Mouse (Mus musculus): ENCODE data around the gene Atxn7l1.

Atxn7l1 gene

DNA sequence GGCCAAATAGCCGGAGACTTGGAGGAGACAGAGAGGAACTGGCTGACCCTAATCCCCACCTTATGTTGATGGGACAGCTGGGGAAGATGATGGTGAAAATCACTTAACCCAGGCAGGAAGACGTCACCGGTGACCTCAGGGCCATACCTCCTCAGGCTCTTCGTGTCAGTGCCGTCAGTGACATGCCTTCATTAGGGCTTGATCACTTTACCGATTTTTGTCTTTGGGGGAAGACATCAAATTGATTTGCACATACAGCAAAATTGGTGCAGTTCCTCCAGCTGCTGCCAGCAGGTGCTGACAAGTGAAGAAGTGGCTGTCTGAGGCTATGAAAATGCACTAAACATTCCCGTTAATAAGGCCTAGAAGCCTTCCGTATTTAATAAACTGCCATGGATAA is 103.9 kb downstream of the Atxn7l1 start:
- in situ Hi-C loops (cut with MboI; ENCODE audit: low pct_unique_long_range_greater_than_20kb in 1 of 2, low sequenced_read_pairs in 2 of 2, unreplicated experiment in 1 of 2), result no loop called here

DNA sequence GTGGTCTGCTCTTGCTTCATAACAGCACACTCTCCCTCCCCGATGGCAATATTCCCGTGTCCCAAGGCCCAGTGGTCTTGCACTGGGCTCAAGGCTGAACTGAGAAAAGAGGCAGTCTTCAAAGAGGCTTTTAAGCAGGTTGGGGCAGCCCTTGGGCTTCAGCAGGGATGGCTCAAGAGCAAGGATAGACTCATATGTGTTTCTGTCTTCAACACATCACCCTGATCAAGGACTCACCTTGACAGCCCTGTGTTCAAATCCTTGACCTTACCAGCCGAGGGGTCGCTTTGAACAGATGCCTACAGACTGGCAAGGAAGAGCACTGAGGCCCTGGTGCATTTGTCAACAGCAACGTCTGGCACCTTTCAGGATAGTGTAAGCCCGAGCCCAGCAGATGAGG is 105.1 kb downstream of the Atxn7l1 start:
- in situ Hi-C loops (cut with MboI; ENCODE audit: low pct_unique_long_range_greater_than_20kb in 1 of 2, low sequenced_read_pairs in 2 of 2, unreplicated experiment in 1 of 2), result no loop called here

DNA sequence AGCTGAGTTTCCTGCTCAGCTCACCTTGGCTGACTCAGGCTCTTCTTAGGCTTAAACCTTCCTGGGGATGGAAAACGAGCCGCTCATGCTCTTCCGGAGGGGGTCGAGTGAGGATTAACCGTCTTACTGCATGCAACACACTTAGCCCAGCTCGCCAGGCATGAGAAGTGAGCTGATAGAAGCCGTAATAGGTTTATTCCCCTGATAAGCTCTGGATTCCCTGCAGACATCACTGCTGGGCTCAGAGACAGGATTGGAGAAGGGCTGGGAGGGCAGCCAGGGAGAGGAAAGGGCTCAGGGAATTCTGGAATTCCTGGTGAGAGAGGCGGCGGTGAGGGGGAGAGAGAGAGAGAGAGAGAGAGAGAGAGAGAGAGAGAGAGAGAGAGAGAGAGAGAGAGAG is 105.7 kb downstream of the Atxn7l1 start:
- in situ Hi-C loops (cut with MboI; ENCODE audit: low pct_unique_long_range_greater_than_20kb in 1 of 2, low sequenced_read_pairs in 2 of 2, unreplicated experiment in 1 of 2), result no loop called here

DNA sequence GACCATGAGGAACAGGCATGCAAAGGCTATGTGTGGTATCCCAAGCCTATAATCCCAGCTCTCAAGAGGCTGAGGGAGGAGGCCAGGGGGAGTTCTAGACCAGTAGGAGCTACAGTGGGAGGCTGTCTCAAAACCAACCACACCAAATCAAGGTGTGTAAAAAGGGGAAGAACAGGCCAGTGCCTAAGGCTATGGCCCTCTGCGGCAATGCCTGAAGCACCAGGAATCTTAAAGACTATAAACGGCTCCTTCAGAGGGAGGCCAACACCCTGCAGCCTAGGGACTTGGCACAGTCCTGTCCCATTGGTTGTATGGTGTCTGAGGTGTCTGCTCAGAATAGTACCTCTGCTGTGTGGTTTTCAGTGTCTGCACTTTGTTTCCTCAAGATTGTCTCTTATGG is 107.8 kb downstream of the Atxn7l1 start:
- in situ Hi-C loops (cut with MboI; ENCODE audit: low pct_unique_long_range_greater_than_20kb in 1 of 2, low sequenced_read_pairs in 2 of 2, unreplicated experiment in 1 of 2), result no loop called here

DNA sequence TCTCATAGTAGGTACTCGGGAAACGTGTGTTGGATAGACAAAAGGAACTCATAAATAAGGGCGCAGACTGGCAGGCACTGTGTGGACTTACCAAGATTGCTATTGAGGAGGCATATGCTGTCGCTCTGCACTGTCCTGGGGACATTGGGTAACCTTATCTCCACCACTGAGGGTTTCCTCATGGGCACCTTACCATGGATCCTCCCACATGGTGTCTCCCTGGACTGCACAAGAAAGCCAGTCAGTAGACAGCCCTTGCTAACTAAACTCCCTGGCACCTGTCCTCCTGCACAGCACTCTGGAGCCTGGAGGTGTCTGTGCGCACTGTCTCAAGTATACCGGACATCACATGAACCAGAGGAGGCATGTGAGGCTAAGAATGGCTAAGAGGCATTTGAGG is 108.9 kb downstream of the Atxn7l1 start:
- in situ Hi-C loops (cut with MboI; ENCODE audit: low pct_unique_long_range_greater_than_20kb in 1 of 2, low sequenced_read_pairs in 2 of 2, unreplicated experiment in 1 of 2), result no loop called here

DNA sequence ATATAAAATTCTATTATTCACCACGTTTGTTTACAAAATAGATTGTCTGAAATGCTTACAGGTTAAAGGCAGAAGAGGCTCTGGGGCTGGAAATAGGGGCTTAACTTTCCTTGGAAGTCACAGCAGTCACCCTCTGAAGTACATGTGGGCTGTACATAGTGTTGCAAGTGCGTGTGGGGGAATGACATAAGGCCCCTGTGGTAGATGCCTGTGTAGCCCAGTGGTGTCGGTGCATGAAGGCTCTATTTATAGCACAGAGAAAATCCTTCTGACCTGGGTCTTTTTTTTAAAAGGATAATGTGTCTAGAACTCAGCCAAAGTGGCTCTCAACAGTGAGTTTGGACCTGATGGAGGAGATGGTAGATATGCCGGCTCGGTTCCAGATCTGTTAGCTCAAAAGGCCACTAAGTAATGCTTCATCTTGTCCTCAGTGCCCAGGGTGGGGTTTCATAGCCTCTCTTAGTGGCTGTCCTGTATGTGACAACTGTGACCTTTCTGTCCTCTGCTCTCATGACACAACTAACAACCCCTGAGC is 111.6 kb downstream of the Atxn7l1 start:
- in situ Hi-C loops (cut with MboI; ENCODE audit: low pct_unique_long_range_greater_than_20kb in 1 of 2, low sequenced_read_pairs in 2 of 2, unreplicated experiment in 1 of 2), result no loop called here

DNA sequence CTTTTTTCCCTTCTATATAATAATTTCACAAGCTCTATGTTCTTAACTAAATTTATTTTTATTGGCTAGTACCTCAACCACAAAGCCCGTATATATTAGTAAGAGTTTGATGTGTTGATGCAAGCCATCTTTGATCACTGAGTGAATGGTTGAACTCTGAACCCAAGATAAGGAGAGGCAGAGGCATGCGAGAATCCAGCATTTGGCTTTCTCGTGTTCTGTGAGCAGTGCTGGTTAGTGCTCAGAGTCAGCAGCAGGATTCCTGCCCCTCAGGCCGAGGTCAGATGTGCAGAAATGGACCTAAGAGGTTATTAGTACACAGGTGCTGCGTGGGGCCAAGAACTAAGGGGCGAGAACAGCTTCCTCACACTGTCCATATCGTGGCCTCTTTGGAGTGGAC is 113.1 kb downstream of the Atxn7l1 start:
- in situ Hi-C loops (cut with MboI; ENCODE audit: low pct_unique_long_range_greater_than_20kb in 1 of 2, low sequenced_read_pairs in 2 of 2, unreplicated experiment in 1 of 2), result loop anchor here in 1 of 2 experiments (10.0 kb wide), 1 partner anchor 346 kb away; no protein-coding TSS in a partner anchor

DNA sequence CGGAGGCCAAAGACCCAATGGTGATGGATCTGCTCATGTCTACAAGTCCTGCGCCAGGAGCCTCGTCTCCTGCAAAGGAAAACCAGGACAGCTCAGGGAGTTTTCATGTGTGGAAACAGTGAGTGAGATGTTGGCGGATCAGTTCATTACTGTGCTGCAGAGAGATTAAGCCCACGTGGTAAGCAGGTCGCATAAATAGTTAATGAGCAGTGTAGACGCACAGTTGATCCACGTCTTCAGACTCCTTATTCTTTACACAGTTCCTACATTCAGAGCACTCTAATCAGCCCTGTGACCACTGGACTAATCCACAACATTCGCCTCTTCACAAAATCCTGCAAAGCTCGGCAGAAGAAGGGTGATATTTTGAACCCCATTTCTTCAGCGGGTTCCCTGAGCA is 118.4 kb downstream of the Atxn7l1 start:
- in situ Hi-C loops (cut with MboI; ENCODE audit: low pct_unique_long_range_greater_than_20kb in 1 of 2, low sequenced_read_pairs in 2 of 2, unreplicated experiment in 1 of 2), result loop anchor here (5.0 to 10.0 kb wide), 3 partner anchors 229 to 351 kb away; no protein-coding TSS in a partner anchor

DNA sequence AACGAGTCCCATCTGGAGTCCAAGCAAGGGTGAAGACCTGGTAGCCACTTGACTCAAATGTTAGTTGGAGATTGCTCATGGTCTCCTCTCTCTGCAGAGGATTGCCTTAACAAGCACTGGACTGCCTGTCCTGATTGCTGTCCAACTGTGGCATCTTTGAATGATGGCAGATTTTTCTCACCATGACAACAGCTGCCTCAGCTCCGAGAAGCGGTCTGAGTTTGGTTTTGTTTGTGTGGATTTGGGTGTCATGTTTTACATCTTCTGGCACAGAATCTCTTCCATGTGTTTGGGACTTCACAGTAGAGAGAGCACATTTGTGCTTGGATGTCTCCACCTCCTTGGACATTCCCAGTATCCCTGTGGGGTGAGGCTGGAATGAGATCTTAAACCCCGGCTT is 120.5 kb downstream of the Atxn7l1 start:
- in situ Hi-C loops (cut with MboI; ENCODE audit: low pct_unique_long_range_greater_than_20kb in 1 of 2, low sequenced_read_pairs in 2 of 2, unreplicated experiment in 1 of 2), result loop anchor here (5.0 to 10.0 kb wide), 3 partner anchors 231 to 353 kb away; no protein-coding TSS in a partner anchor

DNA sequence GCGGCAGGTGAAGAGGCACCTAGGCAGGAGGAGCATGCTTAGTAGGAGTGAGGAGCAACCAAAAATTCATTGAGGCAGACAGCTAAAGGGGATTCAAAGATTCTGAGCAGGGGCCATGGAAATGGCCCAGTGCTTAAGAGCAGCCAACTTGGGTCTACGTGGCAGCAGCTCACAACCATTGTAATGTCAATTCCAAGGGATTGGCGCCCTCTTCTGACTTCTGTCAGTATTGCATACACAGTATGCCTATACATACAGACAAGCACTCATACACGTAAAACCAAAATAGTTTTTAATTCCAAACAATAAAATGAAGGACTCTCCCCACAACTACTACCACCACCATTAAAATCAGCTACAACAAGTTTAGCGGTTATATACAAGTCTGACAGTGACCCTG is 122.2 kb downstream of the Atxn7l1 start:
- in situ Hi-C loops (cut with MboI; ENCODE audit: low pct_unique_long_range_greater_than_20kb in 1 of 2, low sequenced_read_pairs in 2 of 2, unreplicated experiment in 1 of 2), result loop anchor here (5.0 to 10.0 kb wide), 3 partner anchors 232 to 355 kb away; no protein-coding TSS in a partner anchor

DNA sequence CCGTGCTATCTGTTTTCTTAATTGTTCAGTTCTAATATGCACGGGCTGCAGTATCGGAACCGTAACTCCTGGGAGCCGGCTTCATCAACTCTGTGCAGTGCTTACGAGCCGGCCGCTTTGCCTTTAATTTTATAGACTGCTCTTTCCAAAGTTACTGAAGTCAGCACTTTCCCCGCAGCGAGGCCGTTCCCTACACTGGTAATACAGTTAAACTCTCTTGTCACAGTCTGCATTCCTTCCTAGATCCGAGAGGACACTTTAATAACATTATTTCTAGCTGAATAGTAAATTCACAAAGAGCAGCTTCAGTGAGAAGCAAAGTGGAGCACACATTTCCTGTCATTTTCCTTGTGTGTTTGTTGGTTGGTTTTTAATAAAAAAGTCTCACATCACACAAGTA is 124.4 kb downstream of the Atxn7l1 start:
- in situ Hi-C loops (cut with MboI; ENCODE audit: low pct_unique_long_range_greater_than_20kb in 1 of 2, low sequenced_read_pairs in 2 of 2, unreplicated experiment in 1 of 2), result no loop called here

DNA sequence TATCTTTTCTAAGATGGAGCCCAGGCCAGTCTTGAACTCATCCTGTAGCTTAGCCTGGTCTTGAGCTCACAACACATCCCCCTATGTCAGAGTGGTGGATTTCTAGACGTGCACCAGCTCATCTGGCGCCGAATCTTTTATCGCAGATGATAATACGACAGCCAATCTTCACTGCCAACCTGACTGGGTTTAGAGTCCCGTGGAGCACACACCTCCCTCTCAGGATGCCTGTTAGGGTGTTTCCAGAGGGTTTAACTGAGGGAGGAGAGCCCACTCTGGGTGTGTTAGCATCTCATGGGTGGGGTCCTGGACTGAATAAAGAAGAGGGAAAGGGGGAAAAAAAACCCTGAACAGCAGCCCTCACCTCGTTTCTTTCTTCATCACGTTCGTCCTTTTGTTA is 124.9 kb downstream of the Atxn7l1 start:
- in situ Hi-C loops (cut with MboI; ENCODE audit: low pct_unique_long_range_greater_than_20kb in 1 of 2, low sequenced_read_pairs in 2 of 2, unreplicated experiment in 1 of 2), result no loop called here

DNA sequence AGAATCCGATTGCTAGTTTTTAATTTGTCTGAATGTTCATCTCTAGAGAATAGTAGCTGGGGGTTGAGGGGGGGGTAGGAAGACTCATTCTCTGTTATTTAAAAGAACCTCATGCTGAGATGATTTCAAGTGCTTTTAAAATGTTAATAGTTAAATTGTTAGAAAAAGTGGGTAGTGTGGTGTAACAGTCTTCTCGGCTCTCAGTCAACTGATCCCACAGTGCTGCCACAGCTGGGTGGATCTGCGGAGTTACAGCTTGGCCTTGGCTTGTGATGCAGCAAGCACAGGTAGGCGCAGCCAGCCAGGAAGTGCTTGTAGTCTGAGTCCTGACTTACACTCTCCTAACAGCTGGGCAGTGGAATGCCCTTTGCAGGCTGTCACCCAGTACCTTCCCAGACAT is 125.7 kb downstream of the Atxn7l1 start:
- in situ Hi-C loops (cut with MboI; ENCODE audit: low pct_unique_long_range_greater_than_20kb in 1 of 2, low sequenced_read_pairs in 2 of 2, unreplicated experiment in 1 of 2), result no loop called here

DNA sequence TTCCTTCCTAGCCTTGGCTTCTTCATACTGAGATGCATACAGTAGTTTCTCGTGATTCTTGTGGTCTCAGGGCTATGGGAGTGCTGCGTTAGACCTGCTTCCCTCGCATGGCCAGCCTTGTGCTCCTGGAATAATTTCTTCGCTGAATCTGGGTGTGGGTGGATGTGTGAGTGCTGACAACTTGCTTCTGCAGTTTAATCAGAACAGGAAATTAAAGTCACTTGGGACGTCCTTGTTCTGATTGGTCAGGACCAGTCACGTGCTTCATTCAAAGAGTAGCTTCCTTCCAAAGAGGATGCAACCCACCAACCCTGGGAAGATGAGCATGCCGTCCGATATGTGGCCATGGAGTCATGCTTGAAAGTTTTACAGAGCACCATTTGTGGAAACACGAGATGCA is 126.2 kb downstream of the Atxn7l1 start:
- in situ Hi-C loops (cut with MboI; ENCODE audit: low pct_unique_long_range_greater_than_20kb in 1 of 2, low sequenced_read_pairs in 2 of 2, unreplicated experiment in 1 of 2), result no loop called here

DNA sequence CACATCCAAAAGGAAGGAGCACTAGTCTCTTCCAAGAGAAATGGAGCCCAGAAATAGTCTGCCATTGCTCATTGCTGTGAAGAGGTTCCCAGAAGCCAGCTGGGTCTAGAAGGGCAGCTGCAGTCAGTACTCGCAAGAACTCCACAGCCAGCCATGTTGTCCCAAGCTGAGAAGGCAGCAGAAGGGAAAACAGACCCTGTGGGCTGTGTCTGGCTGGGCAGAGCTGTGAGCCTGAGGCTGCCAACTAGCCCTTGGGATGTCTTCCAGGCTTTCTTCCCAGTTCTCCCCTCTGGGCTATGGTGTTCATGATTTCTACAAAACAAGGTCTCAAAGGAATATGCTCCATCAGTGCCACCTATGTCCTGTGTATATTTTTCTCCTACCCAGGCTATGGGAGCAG is 128.5 kb downstream of the Atxn7l1 start:
- in situ Hi-C loops (cut with MboI; ENCODE audit: low pct_unique_long_range_greater_than_20kb in 1 of 2, low sequenced_read_pairs in 2 of 2, unreplicated experiment in 1 of 2), result no loop called here

DNA sequence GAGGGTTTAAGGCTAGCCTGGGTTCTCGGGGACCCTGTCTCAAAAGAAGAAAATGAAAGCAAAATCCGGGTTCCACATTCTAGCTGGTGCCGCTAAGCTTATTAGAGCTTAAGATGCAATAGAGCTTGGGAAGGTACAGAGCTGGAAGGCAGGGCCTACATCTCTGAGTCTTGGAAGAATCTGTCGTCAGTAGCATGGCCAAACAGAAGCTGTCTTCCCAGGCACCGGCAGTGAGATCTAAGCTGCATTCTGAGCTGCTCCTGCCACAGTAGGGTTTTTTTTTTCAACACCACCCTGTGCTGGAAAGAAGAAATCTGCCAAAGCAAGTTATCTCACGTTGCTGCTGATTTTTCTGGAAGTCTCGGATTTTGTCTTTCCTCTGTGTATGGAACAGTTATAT is 129.9 kb downstream of the Atxn7l1 start:
- in situ Hi-C loops (cut with MboI; ENCODE audit: low pct_unique_long_range_greater_than_20kb in 1 of 2, low sequenced_read_pairs in 2 of 2, unreplicated experiment in 1 of 2), result no loop called here

DNA sequence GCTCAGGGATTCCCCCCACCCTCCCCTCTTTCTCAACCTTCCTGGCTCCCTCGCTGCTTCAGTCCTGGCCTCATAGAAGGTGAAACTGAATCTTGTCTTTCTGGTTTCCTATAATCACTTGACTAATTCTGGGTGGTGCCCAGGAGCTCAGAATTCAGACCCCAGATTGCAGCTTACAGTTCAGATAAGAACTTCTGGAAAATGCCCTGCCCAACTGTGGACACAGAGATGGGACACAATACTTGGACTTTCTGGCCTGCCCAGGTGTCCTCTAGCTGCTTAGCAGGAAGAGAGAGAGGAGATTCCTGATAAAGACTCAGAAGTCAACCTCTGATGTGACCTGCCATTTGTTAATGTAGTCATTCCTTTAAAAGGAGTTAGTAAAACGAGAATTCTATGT is 131.7 kb downstream of the Atxn7l1 start:
- in situ Hi-C loops (cut with MboI; ENCODE audit: low pct_unique_long_range_greater_than_20kb in 1 of 2, low sequenced_read_pairs in 2 of 2, unreplicated experiment in 1 of 2), result no loop called here

DNA sequence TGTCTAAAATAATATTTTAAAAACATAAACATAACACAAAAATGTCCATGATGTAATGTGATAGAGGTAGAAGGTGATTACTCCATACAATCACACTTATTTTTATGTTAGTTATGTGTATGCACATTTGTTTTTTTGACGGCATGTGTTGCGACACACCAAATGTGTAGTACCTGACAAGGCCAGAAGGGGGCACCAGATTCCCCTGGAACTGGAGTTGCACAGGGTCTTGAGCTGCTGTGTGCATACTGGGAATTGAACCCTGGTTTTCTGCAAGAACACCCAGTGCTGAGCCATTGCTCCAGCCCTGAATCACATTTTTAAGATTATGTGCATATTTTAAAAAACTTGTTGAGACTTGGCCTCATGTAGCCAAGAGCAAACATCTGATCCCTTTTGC is 133.3 kb downstream of the Atxn7l1 start:
- in situ Hi-C loops (cut with MboI; ENCODE audit: low pct_unique_long_range_greater_than_20kb in 1 of 2, low sequenced_read_pairs in 2 of 2, unreplicated experiment in 1 of 2), result no loop called here

DNA sequence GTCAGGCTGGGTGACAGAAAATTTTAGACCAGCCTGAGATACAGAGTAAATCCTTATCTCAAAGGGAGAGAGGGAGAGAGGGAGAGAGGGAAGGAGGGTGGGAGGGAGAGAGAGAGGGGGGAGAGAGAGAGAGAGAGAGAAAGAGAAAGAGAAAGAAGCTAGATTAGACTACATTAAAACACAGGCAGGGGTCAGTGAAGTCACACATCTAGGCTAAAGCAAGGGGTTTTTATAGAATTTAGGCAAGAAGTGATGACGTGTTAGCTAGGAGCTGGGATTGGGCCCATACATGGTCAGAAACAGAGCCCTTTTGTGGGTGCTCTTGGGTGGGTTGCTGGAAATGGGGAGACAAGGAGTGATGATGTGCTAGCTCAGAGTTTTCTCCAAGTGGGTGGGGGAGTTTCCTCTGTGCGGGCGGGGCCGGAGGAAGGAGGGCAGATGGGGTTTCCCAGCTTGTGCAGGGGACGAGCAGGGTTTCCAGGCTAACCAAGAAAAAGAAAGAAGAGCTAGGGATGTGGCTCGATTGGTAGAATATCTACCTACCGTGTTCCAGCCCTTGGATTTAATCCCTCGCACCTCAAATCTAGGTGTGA is 136.9 kb downstream of the Atxn7l1 start:
- in situ Hi-C loops (cut with MboI; ENCODE audit: low pct_unique_long_range_greater_than_20kb in 1 of 2, low sequenced_read_pairs in 2 of 2, unreplicated experiment in 1 of 2), result no loop called here

DNA sequence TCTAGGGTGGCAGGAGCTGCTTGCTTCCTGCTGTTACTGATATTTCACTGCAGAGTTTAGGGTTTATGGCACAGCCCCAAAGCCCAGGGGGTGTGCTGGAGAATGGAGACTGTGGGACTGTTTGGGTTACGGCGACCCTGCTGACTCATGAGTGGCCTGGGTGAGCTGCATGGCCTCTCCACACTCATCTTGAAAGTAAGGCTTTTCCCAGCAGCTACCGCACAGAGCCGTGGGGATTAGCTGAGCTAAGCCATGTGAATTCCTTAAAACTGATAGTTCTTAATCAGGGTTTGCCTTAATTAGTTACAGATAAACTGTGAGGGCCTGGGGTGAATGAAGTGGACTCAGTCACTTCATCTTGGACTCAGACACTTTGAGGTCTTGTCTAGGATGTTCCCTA is 137.9 kb downstream of the Atxn7l1 start:
- in situ Hi-C loops (cut with MboI; ENCODE audit: low pct_unique_long_range_greater_than_20kb in 1 of 2, low sequenced_read_pairs in 2 of 2, unreplicated experiment in 1 of 2), result no loop called here

Measured in mouse embryonic stem cell (cell line).